Mouse (Mus musculus) spleen, adult 2 months (tissue): ENCODE results near the gene Tmprss6.

Source experiments
- CTCF ChIP-seq: fragments of 200-500 bp; IDR thresholded peaks from 2 replicates; pipeline ENCODE4 v1.5.1; 2011; ENCODE audit warnings: mild to moderate bottlenecking, inconsistent platforms; ENCODE audit not compliant: insufficient read depth, insufficient read length, insufficient replicate concordance; ENCODE audit errors: extremely low read depth
- POLR2A ChIP-seq: fragments of 200-500 bp; IDR thresholded peaks from 2 replicates; pipeline ENCODE4 v1.6.1; 2011; ENCODE audit warnings: low read depth, low read length, inconsistent platforms

DNA sequence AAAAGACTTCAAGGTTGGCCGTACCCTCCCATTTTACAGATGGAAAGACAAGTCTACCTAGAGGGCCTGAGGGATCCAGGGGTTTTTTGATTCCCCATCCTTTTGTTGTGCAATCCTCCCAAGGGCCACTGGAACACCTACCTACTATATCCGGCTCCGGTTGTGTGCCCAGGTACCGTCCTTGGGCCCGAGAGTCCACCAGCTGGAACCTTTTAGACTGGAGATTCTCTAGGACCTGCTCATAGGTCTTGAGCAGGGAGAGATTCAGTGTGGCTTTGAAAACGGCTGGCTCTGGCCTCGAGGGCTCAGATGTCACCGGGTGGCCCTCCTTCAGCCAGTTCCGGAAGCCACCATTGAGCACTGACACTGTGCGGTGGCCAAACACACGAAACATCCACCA, 63.3 kb downstream of the Tmprss6 start:
- TF ChIP-seq CTCF (no peak), POLR2A (no peak)
